Mouse (Mus musculus) c-Kit-positive CD71-negative TER-119-negative erythroid progenitor cells, embryonic 14.5 days (primary cell): Measurements from ENCODE around the gene Slc9a2.
A peak's percentile ranks its signal among the peaks of the same experiment; 100 is the strongest.

Experiments
- DNase-seq: peaks from one replicate; pipeline ENCODE4 v3.0.0-alpha.2; 2013; ENCODE audit warnings: low read depth

Gene Slc9a2

DNA sequence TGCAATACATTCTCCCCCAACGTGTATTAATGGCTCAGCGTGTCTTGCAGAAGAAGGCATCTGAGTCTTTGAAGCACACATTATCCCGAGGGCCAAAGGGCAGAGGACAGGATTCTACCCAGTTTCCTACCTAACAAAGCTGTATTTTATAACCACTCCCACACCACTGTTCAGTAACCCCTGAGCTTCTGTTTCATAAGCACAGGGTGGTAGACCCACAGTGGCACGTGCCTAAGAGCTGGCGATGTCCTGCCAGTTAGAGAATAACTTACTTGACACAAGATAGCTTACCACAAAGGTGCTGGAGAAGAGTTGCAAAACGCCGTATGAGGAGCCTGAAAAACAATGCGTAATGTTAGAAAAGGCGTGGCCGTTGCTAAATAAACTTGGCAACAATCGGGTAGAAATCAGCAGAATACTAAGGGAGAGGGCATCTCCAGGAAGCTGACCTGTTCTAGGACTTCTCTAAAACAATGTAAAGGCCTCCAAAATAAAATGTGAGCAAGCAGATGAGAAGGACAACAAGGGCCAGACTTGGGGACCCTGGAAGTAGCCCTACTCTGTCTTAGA, 105.6 kb downstream of the Slc9a2 start:
- no peak for DNase-seq

DNA sequence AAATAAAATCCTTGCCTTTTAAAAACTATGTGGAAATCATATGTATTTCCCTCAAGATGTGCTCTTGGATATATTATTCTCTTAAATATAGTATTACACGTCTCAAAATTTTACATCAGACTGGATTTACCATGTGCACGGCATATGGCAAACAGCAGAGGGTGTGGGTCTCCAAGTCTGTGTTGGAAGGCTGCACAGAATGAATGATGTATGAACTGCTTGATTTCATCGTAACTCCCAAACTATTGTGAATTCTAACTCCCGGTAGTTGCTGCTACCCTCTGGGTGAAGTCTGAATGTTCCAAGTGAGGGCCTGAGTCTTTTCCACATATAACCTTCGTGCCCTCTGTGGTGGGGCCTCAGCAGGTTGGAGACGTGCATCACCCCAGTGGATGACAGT, 108.6 kb downstream of the Slc9a2 start:
- DNase-seq = no peak

DNA sequence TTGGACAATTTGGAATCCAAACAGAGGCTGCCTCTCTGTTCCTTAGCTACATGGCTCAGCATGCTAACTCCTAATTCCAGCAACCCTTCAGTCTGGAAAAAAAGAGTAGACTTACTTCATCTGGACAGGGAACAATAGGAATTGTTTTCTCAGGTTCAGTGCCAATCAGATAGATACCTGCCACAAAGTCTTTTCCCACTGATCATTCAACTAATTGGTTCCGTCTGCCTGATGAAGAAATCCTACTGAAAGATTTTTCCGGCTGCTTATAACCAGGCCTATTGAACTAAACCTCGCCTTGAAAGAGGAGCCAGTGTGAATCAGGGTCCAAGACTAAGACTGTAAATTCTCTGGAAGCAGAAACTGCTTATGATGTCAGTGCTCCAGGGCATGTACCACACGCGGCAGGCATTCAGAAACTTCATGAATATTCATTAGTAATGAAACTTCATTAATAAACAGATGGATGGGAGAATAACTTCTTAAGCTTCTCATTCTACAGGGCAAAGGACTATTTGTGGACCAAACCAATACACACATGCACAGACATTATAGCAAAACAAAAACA, 109.4 kb downstream of the Slc9a2 start:
- no peak for DNase-seq

DNA sequence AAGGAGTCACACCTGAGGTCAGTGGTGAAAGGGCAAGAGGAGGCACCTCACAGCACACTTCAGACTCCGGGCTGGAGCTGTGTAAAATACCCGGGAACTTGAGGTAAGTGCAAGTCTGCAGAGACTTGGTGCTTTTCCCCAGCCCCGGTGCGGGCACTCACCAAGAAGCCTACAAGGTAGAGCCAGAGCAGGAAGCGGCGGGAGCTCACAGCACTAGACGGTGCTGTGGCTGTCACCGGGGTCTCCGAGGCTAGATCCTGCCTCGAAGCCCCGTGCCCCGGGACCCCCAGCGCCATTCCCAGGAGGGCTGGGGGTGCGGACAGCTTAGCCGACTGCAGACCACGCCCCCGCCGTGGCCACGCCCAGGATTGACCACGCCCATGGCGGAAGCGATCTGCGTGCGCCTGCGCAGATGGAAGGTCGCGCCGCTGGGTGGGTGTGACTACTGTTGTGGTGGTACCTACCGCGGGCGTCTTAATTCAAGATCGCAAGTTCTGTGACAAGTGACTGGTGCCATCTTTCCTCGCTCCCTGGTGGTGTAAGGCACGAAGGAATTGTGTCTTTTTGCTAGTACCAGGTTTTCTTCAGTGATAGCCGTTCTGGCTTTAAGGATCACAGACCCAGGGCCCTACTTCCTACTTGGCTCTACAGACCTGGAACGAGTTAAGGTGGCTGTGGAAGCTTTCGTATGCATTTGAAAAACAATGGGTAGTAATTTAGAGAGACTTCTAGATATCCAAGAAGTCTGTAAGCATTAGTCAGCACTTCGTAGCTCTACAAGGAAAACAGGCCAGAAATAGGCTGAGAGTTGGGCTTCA, 110.2 kb downstream of the Slc9a2 start, which contains the start of gene Mfsd9:
TSS of gene Mfsd9 (minus strand) at position 364 of the 818 bp plus-strand sequence.
- DNase-seq = peak; percentile 62

DNA sequence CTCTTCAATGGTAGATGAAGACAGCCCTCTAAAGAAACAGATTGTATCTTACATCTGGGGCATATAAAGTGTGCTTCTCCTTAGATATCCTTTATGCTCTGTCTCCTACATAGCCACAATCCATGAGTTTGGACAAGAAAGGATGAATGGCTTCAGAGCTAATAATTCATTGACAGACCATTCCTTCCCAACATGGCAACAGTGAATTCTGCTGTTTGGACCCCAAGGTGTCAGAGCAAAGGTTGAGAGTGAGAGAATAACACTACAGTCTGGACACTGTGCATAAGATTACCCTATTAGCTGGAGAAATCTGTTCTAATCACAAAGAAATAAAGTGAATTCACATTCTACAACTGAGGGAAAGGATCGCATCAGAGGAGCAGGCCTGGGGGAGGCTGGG, 115.1 kb downstream of the Slc9a2 start:
- DNase-seq = no peak

DNA sequence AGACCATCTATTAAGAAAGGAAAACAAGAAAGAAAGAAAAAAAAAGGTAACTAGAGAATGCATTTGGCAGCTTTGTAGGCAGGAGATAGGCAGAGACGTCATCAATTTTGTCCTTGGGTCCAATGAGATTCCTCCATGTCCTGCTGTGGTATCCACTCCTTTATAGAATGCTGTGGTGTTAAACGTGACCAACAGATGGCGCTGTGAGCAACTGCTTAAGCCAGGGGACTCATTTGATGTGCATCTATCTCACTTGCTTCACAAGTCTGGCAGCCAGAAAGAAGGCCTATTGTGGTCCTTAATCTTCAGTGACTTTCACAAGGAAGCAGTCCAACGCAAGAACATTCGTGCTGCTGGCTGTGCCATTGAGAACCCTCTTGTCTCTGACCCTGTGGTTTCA, 117.0 kb downstream of the Slc9a2 start:
- peak; percentile 65 for DNase-seq

DNA sequence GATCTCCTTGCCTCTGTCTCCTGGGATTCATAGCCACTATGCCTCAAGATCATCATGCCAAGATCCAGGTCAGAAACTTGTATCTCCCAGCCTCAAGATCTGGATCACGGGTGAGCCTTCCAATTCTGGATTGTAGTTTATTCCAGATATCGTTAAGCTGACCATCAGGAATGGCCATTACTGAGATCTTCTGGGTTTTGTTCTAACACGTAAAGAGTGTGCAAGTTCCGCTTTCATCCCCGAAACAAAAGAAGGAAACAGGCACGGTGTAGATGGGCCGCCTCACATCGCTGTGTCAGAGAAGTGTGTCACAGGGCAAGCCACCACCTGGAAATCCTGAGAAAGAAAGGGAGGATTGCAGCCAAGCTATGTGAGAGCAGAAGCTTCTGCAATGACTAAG, 118.7 kb downstream of the Slc9a2 start:
- DNase-seq = no peak

DNA sequence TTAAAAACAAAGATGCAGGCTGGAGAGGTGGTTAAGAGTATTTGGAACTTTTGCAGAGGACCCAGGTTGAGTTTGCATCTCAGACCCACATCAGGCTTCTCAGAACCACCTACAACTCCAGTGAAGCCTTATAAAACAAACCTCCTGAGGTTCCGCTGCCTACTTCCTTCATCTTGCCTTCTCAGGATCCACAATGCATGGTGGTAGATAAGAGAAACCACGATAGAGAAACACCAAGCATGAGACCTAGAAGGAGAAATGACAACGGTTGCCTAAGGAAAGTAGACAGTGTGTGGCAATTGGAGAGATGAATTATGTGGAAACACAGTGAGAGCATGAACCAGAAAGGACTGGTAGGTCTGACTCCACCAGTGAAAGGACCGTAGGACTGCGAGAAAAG, 120.5 kb downstream of the Slc9a2 start:
- no peak for DNase-seq

DNA sequence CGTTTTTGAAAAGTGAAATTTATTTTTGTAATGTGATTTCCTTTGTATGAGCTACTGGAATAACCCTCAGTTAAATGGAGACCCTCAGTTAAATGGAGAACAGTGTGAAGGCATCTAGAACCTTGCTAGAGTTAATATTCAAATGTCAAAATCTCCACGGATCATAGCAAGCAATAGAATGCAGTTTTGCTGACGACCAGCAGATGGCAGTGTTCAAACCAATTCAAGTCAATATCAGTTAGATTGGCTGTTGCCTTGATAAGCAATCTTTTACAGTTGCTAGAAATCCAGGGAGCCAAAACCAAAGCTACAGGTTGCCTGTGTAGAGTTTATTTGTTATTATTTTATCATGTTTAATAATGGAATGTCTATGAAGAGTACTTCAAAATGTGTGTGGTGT, 122.4 kb downstream of the Slc9a2 start:
- no peak for DNase-seq

DNA sequence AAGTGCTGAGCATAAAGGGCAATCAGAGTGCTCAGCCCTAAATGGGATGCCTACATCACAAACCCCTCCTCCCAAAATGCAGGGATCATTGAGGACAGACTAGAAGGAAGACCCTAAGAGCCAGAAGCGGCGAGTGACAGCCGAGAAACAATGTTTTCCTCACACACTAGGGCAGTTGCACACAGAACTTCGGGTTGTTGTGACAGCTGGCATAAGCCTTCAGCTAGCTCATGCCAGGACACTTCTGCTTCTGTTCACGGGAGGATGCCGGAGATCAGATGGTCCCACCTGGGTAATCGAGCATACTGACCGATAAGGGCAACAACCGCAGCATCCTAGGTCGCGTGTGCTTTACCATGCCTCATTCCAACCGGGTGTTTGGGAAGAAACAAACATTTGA, 123.7 kb downstream of the Slc9a2 start:
- no peak for DNase-seq

DNA sequence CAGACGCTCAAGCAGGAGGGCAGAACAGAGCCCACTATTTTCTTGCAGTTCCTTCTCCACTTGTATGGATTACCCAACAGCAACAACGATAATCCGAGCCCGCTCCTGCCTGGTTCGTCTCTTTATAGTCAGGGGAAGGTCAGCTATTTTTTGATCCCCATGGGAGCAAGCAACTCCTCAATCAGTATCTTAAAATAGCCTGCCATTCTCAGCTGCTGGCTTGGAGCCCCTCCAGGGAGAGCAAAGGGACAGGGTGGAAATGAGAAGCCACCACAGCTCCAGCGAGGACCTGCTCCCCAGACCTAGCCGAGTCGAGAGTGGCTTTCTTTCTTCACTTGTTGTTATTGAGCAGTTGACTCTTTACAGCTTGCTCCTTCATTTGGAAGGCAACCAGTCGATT, 125.0 kb downstream of the Slc9a2 start, which contains the start of gene Tmem182:
TSS of gene Tmem182 (plus strand) at position 251 of the 400 bp plus-strand sequence.
- no peak for DNase-seq

DNA sequence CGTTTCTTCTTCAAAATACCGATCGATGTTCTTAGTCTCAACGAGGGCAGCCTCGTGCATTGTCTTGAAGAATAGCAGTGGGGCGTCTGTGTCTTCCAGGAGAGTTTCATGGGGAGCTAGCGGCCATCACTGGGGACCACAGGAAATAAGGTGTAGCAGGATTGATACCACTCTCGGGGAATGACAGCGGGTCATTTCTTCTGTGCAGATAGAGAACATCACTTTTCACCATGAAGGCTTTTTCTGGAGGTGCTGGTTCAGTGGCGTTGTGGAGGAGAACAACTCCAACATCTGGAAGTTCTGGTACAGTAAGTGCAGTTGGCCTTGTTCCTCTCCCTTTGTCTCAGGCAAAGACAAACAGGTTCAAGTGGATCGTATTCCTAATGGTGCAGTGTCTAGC, 125.5 kb downstream of the Slc9a2 start:
- no peak for DNase-seq

DNA sequence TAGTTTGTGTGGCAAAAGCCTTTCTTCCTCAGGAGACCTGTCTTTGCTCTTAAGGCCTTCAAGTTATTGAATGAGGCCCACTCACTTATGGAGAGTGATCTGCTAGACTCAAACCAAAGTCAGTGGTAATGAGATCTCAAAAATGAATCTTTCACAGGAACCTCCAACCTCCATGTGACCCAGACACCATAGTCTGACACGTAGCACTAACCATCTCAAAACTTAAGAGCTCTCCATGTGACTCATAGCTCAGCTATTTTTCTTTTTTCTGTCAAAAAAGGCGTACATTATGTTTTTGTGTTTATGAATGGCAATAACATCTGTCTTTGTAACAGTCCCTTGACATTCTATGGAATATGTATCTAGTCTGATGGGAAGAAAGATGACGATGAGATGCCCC, 128.3 kb downstream of the Slc9a2 start:
- no peak for DNase-seq

DNA sequence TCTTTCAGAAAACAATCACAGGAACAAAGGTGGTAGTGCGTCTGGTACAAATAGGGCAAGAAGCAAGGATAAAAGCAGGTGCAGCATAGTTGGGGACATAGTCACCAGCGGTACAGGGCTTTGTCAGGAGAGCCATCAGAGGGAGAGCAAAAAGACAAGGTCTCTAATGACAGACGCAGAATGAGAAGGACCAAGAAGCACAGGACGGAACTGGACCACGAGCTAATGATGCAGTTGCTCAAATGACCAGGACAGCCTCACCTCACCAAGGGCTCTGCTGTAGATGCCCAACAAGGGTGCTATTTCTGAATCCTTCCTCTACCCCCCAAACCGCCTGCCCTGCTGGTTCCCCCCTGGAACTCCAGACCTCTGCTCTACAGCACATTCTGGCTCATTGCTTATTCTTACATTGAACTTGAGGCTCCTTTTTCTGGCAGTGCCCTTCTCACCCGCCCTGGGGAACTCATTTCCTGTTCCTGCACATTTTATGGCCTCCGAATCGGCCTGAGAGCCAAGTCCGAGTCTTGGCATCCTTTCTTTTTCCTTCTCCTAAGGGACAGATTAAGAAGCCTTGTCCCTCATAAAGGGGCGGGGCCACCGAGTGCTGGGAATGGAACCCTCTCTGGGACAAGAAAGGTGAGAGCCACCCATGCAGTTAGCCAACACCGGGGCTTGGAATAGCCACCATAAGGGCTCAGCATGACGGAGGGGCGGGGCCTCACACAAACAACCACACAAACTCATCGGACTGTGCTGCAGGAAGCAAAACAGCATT, 134.9 kb downstream of the Slc9a2 start:
- no peak for DNase-seq
